Mouse (Mus musculus): ENCODE measurements around the gene Hsd17b1. TPM values are rescaled to one million over a fixed set of nuclear protein-coding genes. Genes with fewer than 3 reads are reported as not detected.
"Not testable (repeated sequence)": the region's sequence is repeated elsewhere in the genome, so short reads cannot be mapped to it uniquely, and the experiment has no call there.

The Hsd17b1 gene
- total RNA-seq, 2 experiments from 2014 or later, result 0.59 to 0.91 TPM

DNA sequence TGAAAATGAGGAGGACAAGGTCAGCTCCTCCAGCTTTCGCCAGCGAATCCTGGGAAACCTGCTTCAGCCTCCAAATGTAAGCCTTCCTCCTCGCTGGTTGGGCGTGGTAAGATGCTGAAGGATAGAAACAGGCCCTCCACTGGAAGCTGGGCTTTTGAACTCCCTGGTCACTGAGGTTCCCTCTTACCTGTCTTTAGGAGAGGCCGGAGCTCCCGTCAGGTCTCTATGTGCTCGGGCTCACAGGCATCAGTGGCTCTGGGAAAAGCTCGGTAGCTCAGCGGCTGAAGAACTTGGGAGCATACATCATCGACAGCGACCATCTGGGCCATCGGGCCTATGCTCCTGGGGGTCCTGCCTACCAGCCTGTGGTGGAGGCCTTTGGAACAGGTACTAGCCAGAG, 6.6 kb downstream of the Hsd17b1 start:
- DNase-seq (ENCODE audit: low spot score in 2 of 2), result no peak

DNA sequence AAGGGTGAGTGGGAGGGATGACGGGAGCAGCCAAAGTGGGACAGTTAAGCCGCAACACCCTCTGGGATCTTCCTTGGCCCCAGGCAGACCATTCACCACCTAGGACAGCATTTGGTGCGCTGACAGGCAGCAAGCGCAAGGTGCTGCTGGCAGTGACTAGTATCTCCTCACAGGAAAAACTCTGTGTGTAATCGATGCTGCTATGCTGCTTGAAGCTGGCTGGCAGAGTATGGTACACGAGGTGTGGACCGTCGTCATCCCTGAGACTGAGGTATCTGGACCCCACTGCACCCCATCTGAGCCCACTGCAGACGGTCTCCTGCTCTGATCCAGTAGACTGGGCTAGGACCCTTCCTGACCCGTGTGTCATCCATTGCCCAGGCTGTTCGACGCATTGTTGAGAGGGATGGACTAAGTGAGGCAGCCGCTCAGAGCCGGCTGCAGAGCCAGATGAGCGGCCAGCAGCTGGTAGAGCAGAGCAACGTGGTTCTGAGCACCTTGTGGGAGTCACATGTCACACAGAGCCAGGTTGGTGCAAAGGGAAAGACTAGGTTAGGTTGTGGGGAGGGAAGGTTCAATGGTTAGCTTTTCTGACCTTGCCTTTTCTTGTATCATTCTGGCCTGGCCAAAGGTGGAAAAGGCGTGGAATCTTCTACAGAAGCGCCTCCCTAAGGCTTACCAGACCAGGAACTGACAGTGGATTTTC, 7.6 kb downstream of the Hsd17b1 start:
- DNase-seq (ENCODE audit: low spot score in 2 of 2), result no peak

DNA sequence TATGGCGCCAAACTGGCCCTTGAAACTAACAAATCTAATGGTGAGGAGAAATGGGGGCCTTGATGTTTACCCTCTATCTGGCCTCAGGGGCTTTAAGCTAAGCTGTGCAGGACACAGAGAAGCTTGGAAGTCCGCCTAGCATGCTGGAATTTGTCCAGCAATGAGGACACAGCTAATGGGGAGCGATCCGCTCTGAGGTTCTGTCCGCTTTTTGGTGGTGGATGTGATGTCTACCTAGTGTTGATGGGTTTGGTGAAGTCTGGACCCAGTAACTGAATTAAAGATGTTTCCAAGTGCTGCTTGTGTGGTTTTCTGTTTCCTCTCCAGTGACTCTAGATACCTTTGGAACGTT, 8.1 kb downstream of the Hsd17b1 start:
- no peak for DNase-seq (ENCODE audit: low spot score in 2 of 2)

DNA sequence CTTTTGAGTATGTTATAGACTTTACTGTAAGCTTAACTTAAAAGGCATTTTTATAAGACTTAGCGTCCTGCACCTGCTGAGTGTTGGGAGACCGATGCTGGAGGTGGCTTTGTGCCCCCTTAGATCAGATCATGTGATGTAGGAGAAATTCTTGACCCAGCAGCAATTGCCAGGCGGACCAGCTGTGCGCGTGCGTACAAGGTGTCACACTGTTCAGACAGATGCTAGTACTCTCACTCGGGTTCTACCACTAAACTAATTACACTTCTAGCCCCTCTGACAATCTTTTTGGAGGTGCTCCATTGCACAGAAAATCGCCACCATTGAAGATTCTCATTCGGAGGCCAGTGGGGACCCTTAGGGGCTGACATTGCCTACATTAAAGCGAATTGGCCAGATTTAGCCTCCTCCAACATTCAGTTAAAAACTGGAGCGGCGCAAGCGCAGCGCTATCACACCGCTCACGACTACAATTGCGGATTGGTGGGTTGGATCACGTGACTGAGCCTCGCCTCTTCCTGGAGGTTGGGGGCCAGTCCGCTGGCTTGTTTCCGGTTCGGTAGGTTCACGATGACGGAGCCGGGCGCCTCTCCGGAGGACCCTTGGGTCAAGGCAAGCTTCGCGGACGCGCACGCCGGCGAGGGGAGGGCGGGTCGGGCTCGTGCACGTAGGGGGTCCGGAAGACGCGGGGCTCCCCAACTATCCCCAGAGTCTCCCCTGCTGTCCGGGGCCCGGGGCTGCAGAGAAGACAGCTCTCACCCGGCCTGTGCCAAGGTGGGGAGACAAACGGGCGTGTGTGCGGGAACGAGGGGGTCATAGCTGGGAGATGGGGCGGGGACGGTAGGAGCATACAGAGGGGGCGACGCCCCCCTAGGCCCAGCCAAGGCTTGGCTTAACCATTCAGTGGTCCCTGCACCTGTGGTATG, 8.8 kb downstream of the Hsd17b1 start, which contains the start of gene Mlx:
TSS of gene Mlx (plus strand) at position 522 of the 926 bp plus-strand sequence.
- DNase-seq (ENCODE audit: low spot score in 2 of 2), result peak; percentile 93

DNA sequence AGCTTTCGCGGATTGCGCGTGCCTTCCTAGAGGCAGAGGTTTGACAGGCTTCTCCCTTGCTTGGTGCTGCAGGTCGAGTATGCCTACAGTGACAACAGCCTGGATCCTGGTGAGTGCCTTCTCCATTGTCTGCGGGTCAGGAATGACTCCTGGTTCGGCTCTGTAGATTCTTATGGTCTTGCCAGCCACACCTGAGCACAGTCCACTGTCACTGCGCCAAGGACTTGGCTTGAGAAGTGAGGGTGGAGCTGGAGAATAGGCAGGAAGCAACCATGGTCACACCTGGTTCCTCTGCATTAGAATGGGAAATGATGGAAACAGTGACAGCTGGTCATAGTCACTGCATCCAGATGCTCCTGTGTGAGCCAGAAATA, 9.5 kb downstream of the Hsd17b1 start:
- DNase-seq (ENCODE audit: low spot score in 2 of 2), result no peak

DNA sequence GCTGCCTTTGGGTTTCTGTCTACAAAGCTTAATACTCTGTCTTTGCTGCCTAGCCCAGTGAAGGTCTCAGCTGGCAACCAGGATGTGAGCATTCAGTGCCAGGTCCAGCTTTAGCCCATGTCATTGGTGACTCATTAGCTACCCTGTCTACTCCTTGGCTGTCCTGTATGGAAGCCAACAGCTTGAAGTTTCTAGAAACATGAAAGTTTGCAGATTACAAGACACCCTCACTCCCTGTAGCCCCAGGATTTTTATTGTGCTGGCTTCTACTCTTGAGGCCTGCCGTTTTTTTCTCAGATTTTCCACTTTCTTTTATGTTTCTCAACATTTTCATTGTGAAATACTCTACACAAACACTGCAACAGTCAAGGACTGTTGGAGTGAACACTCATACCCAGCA, 11.7 kb downstream of the Hsd17b1 start:
- DNase-seq (ENCODE audit: low spot score in 2 of 2), result no peak

DNA sequence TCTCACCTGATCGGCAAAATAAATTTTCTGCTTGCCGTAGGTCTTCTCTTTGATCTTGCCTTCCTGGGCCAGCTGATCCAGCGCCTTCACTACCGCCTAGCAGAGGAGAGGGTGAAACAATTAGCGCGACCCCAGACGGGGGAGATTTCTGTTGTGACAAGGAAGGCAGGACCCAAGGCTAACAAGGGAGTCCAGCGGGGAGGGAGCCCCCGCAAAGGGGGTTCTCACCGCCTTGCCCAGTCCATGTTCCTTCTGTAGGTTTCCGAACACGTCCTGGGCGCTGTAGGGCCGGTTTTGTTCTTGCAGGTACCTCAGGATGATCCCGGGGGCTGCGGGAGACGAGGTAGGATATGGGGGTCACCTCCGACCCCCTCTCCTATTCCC, 16.7 kb downstream of the Hsd17b1 start:
- DNase-seq (ENCODE audit: low spot score in 2 of 2), result no peak

DNA sequence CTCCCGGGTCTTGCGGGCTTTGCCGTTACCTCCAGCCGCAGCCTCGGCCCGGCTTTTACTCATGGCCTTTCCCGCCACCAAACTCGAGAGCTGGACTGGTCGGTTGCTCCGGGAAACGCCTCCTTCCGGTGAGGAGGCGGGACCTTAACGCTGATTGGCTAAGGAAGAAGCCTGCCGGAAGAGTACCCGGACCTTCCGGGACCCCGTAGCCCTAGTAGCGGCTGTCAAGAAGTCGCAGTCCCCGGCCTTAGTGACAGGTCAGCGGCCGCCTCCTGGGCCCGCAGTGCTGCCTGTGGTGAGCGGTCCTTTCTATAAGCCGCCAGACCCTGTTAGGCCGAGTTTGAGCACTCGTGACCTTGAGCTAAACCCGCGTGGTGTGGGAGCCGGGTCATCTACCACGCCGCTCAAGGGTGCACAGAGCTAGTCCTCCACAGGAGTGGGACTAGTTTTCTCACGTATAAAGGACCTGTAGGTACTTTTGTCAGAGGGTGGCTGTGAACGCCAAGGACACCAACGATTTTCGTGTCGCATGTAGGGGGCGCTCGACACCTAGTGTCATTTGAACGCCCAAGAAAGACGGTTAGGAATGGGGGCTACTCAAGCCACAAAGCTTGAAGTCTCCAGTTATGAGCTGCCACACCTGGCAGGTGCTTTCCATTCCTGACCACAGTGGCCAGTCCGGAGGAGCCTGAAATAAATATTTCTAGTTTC, 17.3 kb downstream of the Hsd17b1 start, which contains the start of gene Psmc3ip:
TSS of gene Psmc3ip (minus strand) at position 123 of the 711 bp plus-strand sequence.
- peak; percentile 91 to 95 for DNase-seq (ENCODE audit: low spot score in 2 of 2)

DNA sequence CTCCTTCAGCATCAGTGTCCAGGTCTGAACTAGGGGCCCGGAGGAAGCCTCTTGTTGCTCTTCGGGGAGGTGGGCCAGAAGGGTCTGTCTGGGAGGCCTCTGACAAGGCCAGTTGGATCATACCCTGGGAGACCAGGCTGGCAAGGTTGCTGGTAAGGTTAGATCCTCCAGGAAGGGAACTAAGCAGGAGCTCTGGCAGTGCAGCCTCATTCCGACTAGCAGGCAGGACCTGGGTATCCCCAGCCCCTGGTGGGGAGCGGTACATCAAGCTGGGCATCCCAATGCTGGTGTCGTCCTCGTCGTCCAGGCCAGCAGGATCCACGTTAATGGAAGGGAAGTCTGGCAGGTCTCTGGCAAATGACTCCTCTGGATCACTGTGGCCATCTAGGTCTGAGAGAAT, 20.0 kb downstream of the Hsd17b1 start:
- DNase-seq (ENCODE audit: low spot score in 2 of 2), result no peak

DNA sequence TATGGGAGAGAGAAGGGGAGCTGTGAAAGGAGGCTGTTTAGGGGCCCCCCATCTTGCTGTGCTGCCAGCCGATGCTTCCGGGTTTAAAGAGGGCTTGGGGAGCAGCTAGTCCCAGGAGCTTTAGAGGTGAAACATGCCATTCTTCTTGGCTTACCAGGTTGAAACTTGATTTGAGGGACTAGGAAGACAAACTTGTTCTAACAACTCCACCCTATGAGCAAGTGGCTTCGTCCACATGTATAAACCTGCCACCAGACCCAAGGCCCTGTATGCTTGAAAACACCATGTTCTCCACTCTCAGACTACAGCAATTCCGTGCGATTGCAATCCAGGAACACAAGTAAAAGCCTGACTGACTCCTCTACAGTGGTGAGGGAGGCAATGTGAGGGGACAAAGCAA, 24.8 kb downstream of the Hsd17b1 start:
- DNase-seq (ENCODE audit: low spot score in 2 of 2), result no peak

DNA sequence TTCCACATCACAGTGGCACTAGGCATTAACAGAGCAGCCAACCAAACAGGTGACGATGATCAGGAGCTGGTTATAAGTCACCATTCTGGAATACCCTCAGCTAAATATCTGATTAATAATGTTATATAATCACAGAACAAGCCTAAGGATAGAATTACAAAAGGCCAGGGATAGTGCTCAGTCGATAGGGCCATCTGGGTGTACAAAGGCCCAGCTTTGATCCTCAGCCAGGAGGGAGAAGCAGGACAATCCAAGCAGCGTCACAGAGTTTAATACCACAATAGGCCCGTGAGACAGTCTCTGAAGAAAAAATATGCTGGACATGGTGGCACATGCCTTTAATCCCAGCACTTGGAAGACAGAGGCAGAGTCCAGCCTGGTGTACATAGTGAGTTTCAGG, 31.1 kb downstream of the Hsd17b1 start:
- no peak for DNase-seq (ENCODE audit: low spot score in 2 of 2)

DNA sequence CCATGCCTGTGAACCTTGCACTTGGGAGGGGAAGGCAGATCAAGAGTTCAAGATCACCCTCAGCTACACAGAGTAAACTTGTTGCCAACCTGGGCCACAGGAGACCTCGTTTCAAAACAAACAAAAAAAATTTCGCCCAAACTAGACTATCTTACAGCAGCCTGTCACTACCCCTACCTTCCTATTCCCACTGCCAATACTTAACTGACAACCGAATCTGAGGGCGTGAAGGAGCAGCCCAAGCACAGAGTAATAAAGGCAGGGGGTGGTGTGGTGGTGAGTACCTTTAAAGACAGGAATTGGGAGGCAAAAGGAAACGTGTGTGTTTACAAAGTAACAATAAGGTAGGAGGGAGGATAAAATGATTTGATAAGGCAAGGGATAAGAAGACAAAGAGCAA, 32.5 kb downstream of the Hsd17b1 start:
- no peak for DNase-seq (ENCODE audit: low spot score in 2 of 2)

DNA sequence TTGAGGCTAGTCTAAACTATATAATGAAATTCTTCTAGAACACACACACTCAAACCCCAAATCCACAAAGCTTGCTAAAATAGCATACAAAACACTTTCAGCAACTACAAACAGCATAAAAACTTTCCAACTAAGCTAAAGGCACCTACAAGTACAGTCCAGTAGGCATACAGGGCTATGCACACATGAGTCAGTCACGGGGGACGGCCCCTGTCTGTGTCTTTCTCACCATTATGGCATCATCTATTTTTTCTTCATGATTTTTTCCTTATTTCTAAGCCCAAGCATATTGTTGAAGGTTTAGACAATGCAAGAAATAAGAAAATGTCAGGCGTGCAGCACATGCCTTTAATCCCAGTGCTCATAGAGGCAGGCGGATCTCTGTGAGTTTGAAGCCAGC, 33.0 kb downstream of the Hsd17b1 start:
- no peak for DNase-seq (ENCODE audit: low spot score in 2 of 2)

DNA sequence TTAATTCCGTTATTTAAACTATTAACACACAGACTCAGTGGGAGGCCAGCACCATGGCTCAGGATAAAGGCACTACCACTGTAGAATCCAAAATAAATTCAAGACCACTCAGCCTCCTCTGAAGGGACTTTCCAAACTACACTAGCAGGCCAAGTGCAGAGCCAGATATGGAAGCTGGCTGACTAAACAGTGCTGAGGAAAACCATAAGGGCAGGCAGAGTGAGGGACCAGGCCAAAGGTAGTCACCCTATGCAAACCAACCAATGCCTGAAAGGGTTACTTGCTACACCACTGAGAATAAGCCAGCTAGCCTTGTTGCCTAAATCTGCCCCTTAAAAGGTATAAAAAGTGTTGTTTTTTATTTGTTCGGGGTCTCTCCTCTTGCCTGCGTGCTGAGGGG, 34.0 kb downstream of the Hsd17b1 start:
- DNase-seq (ENCODE audit: low spot score in 2 of 2), result no peak

DNA sequence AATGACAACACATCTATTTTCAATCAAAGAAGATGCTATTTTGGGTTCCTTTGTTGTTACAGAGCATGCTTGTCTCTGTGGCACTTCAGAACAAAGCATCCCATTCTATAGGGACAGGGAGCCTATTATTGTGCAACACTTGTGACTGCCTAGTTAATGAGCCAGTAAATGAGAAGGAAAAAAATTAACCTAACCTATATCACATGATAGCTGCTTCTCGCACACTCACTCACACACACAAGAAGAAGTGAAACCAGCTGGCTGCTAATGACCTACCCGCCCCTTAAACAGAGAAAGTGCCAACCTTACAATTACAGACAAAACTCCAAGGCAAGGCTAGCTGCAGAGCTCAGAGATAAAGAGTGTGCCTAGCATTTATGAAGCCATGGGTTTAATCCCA, 37.4 kb downstream of the Hsd17b1 start:
- DNase-seq (ENCODE audit: low spot score in 2 of 2), result no peak

DNA sequence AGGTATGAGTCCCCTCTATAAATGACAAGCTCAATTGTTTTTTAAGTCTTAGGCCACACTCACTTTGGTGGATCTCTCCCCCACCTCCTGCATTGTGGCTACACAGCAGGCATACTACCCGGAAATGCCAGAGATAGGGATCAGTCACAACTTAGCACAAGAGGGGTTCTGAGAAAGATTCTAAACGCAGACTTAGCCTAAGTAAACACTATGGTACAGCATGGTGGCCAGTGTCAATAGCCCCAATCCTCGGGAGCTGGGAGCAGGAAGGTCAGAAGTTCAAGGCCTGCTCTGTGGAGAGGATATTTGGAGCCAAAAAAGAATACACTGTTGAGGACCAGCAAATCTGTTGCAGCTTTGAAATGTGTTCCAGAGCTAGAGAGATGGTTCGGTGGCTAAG, 39.9 kb downstream of the Hsd17b1 start:
- DNase-seq (ENCODE audit: low spot score in 2 of 2), result no peak

DNA sequence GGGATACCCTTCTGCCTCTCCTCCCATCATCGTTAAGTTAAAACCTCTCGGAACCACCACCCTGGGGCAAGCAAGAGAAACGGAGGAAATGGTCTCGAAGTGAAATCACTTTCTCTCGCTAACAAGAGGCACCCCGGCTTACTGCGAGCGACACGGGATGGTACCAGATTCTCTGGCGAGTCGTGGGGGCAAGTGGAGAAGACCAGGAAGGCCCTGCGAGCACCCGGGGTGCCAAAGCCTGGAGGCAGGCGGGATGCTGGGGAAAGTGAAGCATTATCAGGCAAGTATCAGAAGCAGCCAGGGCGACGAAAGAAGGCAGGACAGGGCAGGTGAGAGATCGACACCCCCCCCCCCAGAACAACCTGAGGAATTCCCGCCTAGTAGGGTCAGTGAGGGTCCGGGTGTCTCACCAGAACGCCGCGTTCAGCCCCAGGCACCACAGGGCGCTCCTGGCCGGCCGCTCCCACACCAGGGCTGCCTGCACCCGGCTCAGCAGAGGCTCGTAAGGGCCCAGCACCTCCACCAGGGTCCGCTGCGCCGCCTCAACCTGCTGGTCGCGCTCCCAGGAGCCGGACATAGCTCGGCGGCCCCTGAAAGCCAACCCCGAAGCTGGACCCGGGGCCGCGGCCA, 41.0 kb downstream of the Hsd17b1 start:
- DNase-seq (ENCODE audit: low spot score in 2 of 2), result peak in 1 of 2 experiments; percentile 11

DNA sequence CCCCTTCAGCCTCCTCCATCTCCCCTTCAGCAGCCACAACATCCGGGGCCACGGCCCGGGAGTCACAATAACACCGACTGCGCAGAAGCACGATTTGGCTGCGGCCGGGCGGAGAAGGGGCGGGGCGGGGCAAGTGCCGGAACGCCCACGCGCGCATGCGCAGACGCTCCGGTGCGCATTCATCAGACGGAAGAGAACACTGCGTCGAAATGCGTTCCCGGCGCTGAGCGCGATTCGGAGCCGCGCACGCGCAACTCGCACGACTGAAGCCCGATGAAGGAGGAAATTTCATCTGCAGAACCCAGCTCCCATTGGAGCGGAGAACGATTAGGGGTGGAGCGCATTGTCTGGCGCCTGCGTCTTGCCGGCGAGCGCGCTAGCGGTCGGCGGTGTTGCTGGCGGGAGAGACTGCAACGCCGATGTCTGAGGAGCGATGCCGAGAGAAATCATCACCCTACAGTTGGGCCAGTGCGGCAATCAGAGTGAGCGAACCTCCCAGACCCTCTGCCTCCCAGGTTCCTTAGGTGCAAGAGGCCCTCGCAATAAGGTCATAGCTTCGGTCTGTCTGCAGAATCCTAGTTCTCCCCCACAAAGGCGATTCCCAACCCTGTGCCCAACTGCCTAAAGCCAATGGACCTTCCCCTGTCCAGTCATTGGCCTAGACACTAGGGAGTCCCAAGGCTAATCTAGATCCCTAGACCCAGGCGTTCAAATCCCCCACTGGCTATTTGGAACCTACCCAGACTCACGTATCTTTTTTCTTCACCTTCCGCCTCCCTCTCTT, 41.7 kb downstream of the Hsd17b1 start, which contains the start of the genes Retreg3 and Tubg1:
TSS of gene Retreg3 (minus strand) at position 133 of the 784 bp plus-strand sequence.
TSS of gene Tubg1 (plus strand) at position 178 of the 784 bp plus-strand sequence.
- DNase-seq (ENCODE audit: low spot score in 2 of 2), result peak; percentile 98 to 100

DNA sequence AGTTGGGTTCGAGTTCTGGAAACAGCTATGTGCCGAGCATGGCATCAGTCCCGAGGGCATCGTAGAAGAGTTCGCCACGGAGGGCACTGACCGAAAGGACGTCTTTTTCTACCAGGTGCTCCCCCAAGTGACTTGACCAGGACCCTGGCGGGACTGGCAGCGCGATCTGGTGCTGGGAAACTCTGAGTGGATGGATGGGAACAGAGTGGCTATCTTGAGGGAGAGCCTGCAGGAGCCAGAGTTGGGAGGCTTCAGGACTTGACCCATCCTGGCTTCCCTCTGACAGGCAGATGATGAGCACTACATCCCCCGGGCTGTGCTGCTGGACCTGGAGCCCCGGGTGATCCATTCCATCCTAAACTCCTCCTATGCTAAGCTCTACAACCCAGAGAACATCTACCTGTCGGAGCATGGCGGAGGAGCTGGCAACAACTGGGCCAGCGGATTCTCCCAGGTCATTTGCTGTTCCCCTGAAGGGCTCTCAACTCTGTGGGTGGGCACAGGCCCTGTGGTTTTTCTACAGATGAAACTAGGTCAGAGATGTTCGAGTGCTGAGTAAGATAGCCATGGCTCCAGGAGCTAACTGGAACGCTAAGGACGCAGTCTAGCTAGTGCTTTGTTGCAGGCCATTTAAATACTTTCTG, 42.5 kb downstream of the Hsd17b1 start:
- DNase-seq (ENCODE audit: low spot score in 2 of 2), result peak in 1 of 2 experiments; percentile 10

DNA sequence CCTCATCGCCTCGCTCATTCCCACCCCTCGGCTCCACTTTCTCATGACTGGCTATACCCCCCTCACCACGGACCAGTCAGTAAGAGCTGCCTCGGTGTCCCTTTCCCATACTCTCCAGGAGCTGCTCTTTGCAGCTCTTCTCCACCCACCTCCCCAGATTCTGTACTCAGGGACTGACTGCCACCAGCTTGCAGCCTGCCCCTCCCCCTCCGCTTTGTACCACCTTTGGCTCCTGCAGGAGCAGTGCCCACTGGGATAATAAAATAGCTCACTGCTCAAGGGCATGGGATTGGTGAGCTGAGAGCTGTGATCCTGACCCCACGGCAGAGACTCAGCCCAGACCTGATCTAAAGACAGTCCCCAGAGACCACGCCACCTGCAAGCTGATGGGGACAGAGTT, 46.3 kb downstream of the Hsd17b1 start:
- not testable (repeated sequence) for DNase-seq (ENCODE audit: low spot score in 2 of 2)

All from left cerebral cortex, adult 18-20 months (tissue).